Mouse (Mus musculus) layer of hippocampus, adult 2 months (tissue): ENCODE measurements at regions not wholly inside any gene's neighbourhood (a gene's known extent, or its start where the extent isn't known, plus 50 kb on each side); places are given as distances from the start of the nearest gene placed in this dataset.

Experiments
- DNase-seq, 2 experiments: peaks; one replicate each; pipeline ENCODE4 v3.0.0; 2022; ENCODE audit warnings: low spot score in 2 of 2
- H3K27ac ChIP-seq: fragments of 200-600 bp; 2 replicates; pipeline ENCODE4 v1.8.1; 2022
- H3K4me3 ChIP-seq: fragments of 200-600 bp; 2 replicates; pipeline ENCODE4 v1.8.1; 2022; ENCODE audit warnings: mild to moderate bottlenecking
- CTCF ChIP-seq: fragments of 200-600 bp; conservative IDR thresholded peaks from 2 replicates; pipeline ENCODE4 v1.8.1; 2022; ENCODE audit warnings: antibody characterized with exemption, mild to moderate bottlenecking, moderate library complexity

DNA sequence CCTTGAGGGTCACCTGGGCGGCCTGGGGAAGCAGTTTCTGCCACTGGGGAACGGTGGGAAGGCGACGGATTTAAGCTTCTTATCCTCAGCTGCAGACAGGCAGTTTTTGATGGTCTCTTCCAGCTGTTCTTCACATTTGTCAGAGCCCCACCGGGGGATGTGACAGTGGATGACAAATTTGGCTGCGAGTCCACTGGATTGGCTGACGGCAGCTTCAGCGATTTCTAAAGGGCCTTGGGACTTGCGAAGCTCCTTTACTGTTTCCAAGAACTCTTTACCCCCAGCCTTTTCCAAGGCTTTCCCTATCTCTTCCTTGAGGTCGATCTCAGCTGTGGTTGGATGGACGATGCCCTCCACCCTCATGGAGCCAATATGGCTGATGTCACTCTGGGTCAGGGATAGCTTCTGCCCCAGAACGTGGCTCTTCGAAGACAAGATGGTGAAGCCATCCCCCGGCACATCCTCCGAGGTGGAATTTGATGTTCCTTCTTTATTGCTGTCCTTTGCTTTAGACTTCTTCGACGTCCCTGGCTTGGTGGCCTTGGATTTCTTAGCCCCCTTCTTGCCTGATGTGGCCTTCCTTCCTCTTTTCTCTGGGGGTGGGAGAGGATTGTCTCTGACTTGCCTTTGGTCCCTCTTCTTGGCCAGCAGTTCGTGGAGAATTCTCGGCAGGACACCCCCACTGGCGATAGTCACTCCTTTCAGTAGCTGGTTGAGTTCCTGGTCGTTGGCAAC is 1295.7 kb upstream of the A1bg start:
- Histone ChIP-seq H3K4me3 (no peak overlapping the region), H3K27ac (no peak overlapping the region)
- no peak for TF ChIP-seq CTCF
- DNase-seq, result no peak

DNA sequence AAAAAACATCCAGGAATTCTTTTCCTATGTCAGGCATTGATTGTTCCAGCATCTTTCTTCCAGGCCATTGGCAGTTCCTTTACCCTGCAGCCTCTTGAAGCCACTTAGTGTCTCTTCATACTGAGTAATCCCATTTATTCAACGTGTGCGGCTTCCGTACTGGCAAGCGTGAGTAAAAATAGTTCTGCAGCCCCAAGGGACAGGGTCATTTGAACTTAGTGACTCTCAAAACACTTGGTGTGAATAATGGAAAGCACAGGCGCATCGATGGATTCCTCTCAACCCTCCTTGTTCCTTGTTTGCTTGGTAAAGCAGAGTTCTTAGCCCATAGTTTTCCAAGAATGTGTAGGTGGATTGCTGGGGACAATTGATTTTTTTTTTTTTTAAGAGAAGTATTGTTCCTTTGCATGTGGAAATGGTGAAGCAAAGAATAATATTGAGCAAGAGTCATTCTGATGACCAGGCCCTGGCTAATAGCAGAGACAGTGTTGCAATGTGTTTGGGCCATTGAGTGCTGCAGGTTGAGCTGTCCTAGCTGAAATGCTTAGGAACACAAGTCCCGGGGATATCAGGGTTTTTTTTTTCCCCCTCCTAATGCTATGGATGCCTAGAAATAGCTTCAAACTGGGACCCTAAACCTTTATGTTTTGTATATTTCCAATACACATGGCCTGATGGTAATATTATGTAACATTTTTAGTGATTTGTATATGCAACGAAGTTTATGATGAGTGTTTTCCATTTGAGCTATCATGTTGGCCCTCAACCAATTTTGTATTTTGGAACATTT is 1294.1 kb upstream of the A1bg start:
- TF ChIP-seq CTCF, result no peak
- no peak overlapping the region for H3K4me3 ChIP-seq
- no peak overlapping the region for H3K27ac ChIP-seq
- DNase-seq, result no peak

DNA sequence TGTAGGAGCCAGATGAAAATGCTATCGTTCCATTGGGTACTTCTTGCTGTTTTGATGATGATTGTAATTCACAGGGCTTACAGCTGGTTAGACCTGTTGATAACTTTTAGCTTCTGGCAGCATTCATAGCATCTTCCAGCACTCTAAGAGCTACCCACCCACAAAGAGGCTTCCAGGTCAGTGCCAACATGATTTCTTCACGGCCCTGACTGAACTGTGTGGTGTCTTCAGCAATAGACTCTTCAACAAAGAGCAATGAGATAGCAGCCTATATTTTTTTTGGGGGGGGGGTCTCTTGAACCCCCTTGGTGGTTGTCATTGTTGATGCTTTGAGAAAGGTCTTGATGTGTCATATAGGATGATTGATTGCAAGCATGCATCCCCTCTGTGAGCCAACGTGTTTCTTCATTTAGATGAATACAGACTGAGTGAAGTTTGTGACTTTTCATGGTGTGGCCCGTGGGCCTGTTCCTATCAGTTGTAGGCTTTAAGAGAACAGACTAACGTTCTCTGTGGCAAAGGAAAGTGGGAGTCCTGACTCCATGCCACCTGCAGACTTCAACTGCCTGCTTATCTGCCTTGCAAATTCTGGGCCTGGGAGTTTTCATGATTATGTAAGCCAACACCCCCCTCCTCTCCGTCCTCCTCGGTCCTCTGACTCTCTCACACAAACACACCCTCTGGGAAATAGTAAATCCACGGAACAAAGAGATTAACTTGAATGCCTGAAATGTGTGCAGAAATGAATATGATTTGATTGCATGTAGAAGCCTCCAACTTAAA is 1293.0 kb upstream of the A1bg start:
- DNase-seq, result no peak
- Histone ChIP-seq H3K27ac (no peak overlapping the region), H3K4me3 (no peak overlapping the region)
- TF ChIP-seq CTCF, result no peak

DNA sequence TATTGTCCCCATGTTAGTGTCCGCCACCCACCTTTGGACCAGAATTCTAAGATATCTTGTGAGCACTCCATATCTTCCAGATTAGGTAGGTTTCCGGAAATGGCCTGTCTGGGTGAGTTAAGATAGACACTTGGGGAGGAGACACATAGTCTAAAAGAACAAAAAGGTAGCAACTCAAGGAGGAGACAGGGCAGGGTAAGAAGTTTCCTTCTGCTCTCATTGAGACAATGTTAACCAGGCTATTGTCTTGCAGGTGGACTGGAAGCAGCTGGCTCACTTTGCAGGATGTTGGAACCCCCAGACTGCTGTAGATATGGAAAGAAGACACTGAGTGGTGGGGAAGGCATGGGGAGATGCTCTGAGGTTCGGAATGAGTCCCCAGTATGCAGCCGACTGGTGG is 1291.5 kb upstream of the A1bg start:
- no peak overlapping the region for H3K27ac ChIP-seq
- no peak for TF ChIP-seq CTCF
- DNase-seq, result no peak
- no peak overlapping the region for H3K4me3 ChIP-seq

DNA sequence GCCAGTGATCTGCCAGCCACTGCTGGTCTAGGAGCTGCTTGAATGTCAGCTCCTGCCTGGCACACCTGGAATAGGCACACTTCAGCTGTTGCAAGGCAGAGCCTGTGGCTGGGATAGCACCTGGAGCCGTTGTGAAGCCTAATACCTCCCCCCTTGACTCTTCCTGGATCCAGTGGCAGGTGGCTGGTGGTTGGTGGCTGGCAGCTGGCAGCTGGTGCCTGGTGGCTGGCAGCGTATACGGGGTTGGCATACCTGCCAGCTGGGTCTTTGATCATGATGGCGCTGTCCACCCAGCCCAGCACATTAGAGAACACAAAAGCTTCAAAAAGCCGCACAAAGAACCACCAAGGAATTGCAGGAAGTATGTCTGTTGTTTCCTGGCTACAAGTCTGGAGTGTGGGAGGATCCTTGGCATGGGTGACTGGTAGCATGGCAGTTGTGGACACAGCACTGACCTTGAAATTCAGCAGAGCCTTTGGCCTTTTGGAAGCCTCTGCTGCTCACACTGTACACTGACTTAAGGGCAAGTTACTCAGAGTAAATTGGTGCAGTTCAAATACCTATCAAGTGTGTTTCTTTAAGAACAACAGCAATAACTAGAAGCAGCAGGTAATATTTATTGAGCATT is 1289.6 kb upstream of the A1bg start:
- Histone ChIP-seq H3K4me3 (no peak overlapping the region), H3K27ac (no peak overlapping the region)
- DNase-seq, result no peak
- TF ChIP-seq CTCF, result no peak

DNA sequence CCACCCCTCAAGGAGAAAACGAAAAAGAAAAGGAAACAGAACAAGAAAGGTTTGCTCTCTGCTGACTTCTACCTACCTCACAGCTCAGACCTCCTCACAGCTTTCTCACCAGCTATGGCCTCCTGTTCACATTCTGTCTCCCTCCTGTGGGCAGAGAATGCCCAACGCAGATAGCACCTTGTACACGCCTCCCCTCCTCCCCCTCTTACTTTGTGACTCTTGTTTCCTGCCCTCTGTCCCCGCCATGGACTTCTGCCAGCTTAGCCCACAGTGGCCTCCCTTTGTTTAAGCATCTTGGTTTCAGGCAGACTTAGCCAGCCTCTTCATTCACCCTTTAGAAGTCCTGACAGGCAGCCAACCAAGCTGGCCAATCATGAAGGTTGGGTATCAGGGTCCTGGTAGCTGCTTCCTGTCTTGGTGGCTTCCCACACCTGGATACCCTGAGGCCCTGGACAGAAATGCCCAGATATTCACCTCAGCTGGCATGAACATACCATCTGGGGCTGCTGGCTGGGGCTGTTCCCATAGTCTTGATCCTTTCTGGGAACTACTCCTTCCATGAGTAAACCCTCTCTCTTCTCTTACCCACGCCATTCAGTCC is 1287.2 kb upstream of the A1bg start:
- DNase-seq, result no peak
- no peak overlapping the region for H3K27ac ChIP-seq
- no peak overlapping the region for H3K4me3 ChIP-seq
- no peak for TF ChIP-seq CTCF

DNA sequence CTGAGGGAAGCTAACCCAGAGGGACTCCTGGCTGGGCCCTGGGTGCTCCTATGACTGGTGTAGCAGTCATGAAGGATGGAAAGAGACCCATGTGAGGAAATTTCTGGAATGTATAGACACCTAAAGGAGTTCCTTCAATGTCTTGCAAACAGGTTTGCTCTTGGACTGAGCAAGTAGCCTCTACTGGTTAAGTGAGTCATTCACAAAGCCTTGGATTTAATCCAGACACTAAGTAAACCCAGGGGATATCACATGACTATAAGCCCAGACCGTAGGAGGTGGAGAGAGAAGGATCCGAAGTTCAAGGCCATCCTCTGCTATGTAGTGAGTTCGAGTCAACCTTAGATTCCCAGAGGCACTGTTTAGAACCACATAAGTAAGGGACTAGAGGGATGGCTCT is 1286.5 kb upstream of the A1bg start:
- TF ChIP-seq CTCF, result no peak
- DNase-seq, result no peak
- no peak overlapping the region for H3K27ac ChIP-seq
- no peak overlapping the region for H3K4me3 ChIP-seq

DNA sequence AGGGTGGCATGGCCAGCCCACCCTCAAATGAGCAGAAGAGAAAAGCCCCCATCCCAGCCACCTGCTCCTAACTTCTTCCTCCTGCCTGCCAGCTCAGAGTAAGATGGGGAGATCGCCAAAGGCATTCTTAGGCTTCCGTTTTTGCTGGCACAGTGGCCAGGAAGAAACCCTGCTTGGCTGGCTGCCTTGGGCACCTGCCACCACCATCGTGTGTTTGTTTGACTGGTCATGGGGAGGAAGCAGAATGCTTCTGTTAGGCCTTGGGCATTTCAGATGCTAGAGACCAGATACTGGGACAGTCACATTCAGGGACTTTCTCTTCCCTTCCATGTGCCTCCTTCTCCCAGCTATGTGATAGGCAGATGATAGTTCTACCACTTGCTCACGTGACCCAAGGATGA is 1283.7 kb upstream of the A1bg start:
- DNase-seq, result no peak
- no peak overlapping the region for H3K27ac ChIP-seq
- no peak for TF ChIP-seq CTCF
- no peak overlapping the region for H3K4me3 ChIP-seq

DNA sequence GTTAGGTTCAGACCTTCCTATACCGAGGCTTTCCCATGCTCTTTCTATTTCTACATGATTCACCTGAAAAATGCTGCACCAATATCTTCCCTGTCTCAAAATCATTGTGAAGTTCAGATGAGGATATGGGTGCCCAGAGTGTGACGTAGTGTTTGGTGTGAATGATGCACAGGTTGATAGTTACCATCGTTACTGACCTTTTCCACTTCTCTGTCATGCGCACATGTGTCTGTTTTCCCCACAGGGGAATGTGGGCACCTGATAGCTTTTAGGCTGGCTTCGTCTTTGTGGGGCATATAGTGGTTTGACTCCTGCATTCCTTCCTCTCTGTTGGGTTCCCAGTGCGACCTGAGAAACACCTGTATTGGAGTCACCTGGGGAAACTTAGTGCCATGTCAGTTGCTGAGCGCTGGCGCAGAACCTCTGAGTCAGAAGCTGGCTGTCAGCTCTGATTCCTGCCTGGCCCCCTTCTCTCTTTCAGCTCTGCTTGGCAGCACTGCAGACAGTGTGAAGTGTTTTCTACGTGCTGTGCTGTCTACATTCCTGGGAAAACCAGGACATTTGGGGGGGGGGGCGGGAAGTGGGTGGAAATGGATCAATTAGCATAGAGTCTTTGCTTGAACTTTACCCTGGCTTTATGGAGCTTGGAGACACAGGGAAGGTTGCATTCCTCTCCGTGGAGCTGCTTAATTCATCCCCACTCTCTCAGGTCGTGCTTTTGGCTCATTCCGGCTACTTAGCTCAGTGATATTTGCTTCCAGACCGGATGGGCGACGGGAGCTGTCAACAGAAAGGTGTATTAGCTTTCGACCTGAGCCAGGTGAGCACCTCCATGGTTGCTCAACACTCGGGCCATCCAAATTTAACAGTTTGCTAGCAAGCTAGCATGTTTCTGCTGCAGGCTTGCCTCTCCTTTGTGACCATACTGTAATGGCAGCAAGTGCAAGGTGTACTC is 1281.4 kb upstream of the A1bg start:
- Histone ChIP-seq H3K4me3 (no peak overlapping the region), H3K27ac (no peak overlapping the region)
- DNase-seq, result no peak
- no peak for TF ChIP-seq CTCF

DNA sequence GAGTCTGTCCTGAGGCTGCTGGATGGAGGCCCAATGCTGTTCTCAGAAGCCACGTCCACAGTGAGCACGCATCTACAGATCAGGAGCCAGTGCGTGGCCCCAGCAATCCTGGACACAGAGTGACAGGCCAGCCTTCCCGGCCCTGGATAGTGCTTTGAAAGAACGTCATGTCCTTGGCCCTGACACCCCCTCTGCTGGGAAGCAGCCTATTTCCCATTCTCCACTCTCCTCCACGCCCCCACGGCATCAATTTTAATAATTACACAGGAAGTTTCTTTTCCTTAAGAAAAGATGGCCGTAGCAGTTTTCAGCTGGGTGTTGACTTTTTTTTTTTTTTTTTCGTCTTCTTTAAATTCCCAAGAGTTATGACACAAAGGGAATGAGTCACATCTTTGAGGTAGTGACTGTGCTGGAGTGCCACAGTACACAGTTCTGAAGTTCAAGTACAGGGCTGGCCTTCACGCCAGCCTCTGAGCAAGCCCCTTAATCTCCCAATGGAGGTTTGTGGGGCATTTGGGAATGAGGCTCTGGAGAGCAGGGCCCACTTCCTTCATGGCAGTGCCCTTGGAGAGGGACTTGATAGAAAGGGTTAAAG is 1280.1 kb upstream of the A1bg start:
- no peak for TF ChIP-seq CTCF
- H3K27ac ChIP-seq, result no peak overlapping the region

DNA sequence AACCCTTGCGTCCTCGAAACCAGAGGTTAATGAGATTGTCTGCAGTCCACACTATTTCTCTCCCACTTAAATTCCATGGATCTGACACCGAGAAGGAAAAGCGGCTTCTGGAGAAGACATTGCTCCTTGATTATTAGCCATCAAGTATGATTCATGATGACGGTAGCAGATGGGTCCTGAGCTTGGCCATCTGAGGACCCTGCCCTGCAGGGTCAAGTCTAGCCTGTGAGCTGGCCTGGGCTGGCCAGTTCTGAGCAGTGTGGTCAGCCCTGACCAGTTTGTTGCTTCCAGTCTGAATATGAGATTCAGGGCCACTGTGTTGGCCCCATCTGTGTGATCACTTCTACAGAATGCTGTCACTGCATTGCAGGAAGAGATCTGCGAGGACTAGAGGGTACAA is 1275.9 kb upstream of the A1bg start:
- TF ChIP-seq CTCF, result no peak
- no peak overlapping the region for H3K27ac ChIP-seq
- H3K4me3 ChIP-seq, result no peak overlapping the region
- no peak for DNase-seq

More for the DNA sequence above, 1280.1 kb upstream of the A1bg start:
- no peak for DNase-seq
- H3K4me3 ChIP-seq, result no peak overlapping the region
